Mouse (Mus musculus) neural tube, embryonic 12.5 days (tissue): ENCODE measurements at regions not wholly inside any gene's neighbourhood (a gene's known extent, or its start where the extent isn't known, plus 50 kb on each side); places are given as distances from the start of the nearest gene placed in this dataset.

Source experiments
- ATAC-seq: fragments of 200-750 bp; cut with Nextera tagmentation; 2 replicates; pipeline ENCODE4 v1.8.0; 2017; ENCODE audit warnings: low read depth, mild to moderate bottlenecking, moderate TSS enrichment, moderate library complexity; ENCODE audit not compliant: low FRiP score
- H3K27ac ChIP-seq: fragments of 300-500 bp; sonication (generic); 2 replicates; pipeline ENCODE4 v1.5.1; 2016
- H3K27me3 ChIP-seq: fragments of 300-500 bp; sonication (generic); replicated peaks from 2 replicates; pipeline ENCODE4 v1.6.1; 2016; ENCODE audit warnings: mild to moderate bottlenecking
- H3K36me3 ChIP-seq: fragments of 300-500 bp; sonication (generic); 2 replicates; pipeline ENCODE4 v1.6.1; 2016; ENCODE audit warnings: mild to moderate bottlenecking
- H3K4me1 ChIP-seq: fragments of 300-500 bp; sonication (generic); 2 replicates; pipeline ENCODE4 v1.6.1; 2016
- H3K4me2 ChIP-seq: fragments of 300-500 bp; sonication (generic); replicated peaks from 2 replicates; pipeline ENCODE4 v1.6.1; 2016; ENCODE audit warnings: mild to moderate bottlenecking
- H3K4me3 ChIP-seq: fragments of 300-500 bp; sonication (generic); 2 replicates; pipeline ENCODE4 v1.5.1; 2016
- H3K9ac ChIP-seq: fragments of 300-500 bp; sonication (generic); 2 replicates; pipeline ENCODE4 v1.6.1; 2016; ENCODE audit warnings: mild to moderate bottlenecking
- H3K9me3 ChIP-seq: fragments of 300-500 bp; sonication (generic); 2 replicates; pipeline ENCODE4 v1.6.1; 2016; ENCODE audit warnings: mild to moderate bottlenecking
- WGBS: fragments of 180-500 bp; shearing (Covaris S2); methylation state at CpG from one replicate; pipeline ENCODE4 v1.1.7; 2016; 5-methylcytosine and 5-hydroxymethylcytosine counted together

DNA sequence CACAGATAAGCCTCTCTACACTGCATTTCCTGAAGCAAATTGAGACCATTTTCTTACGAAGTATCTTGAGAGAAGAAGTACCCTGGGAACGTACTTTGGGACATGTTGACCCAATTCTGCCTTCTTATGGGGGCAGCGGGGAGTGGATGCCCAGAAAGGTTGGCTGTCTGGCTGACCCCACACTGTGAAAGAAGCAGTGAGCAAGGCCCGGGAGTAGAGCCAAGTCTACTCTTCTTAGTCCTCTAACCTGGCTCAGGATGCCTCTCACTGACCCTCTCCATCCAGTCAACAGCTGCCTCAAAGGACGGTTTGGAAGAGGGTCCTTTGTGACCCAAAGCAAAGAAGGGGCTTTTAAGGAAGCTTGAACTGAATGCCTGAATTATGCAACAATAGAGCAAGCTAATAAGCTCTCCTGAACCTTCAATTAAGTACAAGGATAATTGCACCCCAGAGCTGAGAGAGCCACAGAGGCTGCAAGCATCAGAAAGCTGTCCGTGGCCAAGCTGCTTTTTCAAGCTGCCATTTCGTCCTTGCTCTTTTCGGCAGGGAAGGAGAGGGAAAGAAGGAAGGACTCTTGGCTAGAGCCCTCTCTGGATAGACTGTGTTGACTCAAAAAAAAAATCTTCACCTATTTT lies 70.3 kb downstream of the Pctp start:
- H3K4me3 ChIP-seq = no peak overlapping the region
- 45% methylated on average over 8 of the region's 8 CpGs for WGBS
- no peak for ATAC-seq
- H3K9me3 ChIP-seq = no peaks in the 10 kb centered on the region
- H3K27ac ChIP-seq = no peak overlapping the region
- H3K27me3 ChIP-seq = no peaks in the 10 kb centered on the region
- no peak overlapping the region for H3K4me2 ChIP-seq
- H3K9ac ChIP-seq = no peak overlapping the region
- no peaks in the 10 kb centered on the region for H3K4me1 ChIP-seq
- no peaks in the 10 kb centered on the region for H3K36me3 ChIP-seq

DNA sequence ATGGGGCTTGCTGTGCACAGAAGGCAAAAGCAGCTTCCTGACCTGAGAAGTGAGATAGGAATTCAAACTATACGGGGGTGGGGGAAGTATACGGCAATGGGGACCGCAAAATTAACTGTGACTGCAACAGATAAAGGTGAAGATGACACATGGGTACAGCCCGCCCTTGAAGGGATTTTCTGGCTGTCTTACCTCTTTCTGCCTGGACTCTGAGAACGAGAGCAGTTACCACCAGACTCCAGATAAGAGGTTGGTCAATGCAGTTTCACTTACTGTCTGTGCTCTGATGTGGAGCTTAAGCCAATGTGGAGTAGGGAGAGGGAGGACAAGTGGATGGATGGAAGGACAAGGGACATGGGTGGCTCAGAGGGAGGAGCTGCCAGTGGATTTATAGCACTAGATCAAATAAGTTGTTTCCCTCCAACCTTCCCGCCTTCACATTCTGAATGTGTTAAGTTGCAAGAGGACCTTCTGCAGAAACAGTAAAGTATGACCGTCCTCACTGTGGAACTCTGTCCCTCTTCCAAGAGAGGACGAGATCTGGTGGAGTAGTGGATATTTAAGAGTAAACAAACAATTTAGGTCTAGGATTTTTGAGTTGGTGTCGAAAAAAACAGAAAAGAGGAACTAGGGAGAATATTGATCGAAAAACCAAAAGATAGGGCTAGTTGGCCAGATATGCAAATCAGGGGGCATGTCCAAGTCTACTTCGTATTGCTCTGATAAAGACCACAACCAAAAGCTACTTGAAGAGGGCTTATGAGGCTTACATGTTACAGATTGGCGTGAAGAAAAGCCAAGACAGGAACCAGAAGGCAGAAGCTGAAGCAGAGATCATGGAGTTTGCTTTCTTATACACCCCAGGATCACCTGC lies 73.3 kb downstream of the Pctp start:
- Histone ChIP-seq H3K4me2 (no peak overlapping the region), H3K36me3 (no peaks in the 10 kb centered on the region), H3K9me3 (no peaks in the 10 kb centered on the region), H3K4me1 (no peaks in the 10 kb centered on the region), H3K9ac (no peak overlapping the region), H3K4me3 (no peak overlapping the region), H3K27me3 (no peaks in the 10 kb centered on the region), H3K27ac (no peak overlapping the region)
- no peak for ATAC-seq
- 85% methylated on average over 12 of the region's 12 CpGs for WGBS

DNA sequence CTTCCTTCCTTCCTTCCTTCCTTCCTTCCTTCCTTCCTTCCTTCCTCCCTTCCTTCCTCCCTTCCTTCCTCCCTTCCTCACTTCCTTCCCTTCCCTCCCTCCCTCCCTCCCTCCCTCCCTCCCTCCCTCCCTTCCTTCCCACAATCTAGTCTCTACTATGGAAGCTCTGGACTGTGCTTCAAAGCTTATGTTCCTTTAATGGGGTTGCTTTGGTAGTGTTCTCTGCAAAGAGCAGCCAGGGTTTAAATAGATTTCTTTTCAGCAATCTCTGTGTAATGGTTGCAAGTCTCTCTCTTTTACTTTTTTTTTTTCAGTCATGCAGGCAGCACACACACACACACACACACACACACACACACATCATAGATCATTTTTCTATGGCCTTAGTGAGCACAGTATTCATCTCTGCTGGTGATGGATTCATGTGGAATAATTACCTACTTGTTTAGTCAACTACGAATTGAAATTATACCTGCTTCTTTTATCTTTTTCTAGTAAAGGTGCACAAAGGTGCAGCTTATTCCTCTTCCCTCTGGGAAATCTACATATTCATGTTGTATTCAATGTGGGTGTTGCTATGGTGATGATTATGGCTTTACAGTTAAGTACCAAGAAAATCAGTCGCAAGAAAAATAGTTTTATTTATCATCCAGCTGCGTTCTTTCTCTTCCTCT lies 75.1 kb downstream of the Pctp start:
- H3K27ac ChIP-seq = no peak overlapping the region
- H3K9me3 ChIP-seq = no peaks in the 10 kb centered on the region
- H3K27me3 ChIP-seq = no peaks in the 10 kb centered on the region
- H3K9ac ChIP-seq = no peak overlapping the region
- H3K36me3 ChIP-seq = no peaks in the 10 kb centered on the region
- no peaks in the 10 kb centered on the region for H3K4me1 ChIP-seq
- no peak overlapping the region for H3K4me2 ChIP-seq
- WGBS = 74% methylated on average over 3 of the region's 3 CpGs
- no peak overlapping the region for H3K4me3 ChIP-seq
- ATAC-seq = no peak

DNA sequence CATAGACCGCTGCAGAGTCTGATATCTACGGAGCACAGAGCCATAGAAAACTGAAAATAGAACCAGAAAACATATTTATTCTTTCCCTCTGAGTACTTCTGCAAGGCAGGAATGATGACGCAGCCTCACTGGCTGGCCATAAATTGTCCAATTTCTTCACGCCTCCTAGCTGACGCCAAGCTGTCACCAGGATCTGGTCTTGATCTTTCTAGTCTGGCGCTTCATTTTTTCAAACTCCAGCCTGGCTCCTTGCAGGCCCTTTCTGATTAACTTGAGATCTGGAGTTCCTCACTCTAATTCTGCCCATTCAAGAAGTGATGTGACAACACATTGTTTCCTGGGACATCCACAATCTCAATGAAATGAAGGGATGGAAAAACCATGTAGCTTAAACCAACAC lies 80.1 kb downstream of the Pctp start:
- no peak for ATAC-seq
- no peak overlapping the region for H3K27ac ChIP-seq
- H3K4me1 ChIP-seq = no peaks in the 10 kb centered on the region
- no peaks in the 10 kb centered on the region for H3K27me3 ChIP-seq
- no peak overlapping the region for H3K4me3 ChIP-seq
- H3K4me2 ChIP-seq = no peak overlapping the region
- no peaks in the 10 kb centered on the region for H3K9me3 ChIP-seq
- H3K9ac ChIP-seq = no peak overlapping the region
- H3K36me3 ChIP-seq = no peaks in the 10 kb centered on the region
- 72% methylated on average over 6 of the region's 6 CpGs for WGBS

DNA sequence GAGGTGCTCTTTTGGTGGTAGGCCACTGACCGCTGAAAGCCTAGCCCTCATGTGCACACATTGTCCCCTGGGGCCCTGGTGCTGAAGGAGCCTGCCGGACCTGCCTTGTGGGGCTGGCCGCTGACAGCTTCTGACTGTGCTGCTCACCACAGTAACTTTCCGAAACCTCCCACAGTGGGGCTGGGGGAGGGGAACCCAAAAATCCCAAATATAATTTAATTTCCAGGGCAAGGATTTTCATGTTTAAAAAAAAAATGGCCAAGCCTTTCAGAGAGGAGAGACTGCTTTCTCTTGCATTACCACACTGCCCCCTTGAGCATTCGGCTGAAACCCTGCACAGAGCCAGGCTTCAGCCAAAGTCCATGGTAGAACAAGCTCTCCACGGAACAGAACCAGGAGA lies 81.5 kb downstream of the Pctp start:
- H3K27me3 ChIP-seq = no peaks in the 10 kb centered on the region
- H3K4me1 ChIP-seq = no peaks in the 10 kb centered on the region
- 67% methylated on average over 6 of the region's 6 CpGs for WGBS

DNA sequence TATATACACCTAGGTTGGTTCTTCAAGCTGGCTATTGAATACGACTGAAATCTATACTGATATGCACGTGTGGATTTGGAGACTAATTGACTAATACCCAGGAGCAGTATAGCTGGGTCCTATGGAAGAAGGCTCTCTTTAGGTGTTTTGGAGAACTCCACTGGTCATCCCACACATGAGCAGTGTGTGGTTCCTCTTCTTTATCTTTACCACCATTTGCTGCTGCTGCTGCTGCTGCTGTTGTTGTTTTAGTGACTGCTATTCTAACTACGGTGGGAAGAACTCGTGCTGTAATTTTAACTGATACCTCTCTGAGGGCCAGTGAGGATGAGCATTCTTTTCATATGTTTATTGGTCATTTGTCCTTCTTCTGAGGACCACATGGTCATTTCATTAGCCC lies 86.9 kb downstream of the Pctp start:
- WGBS = 81% methylated on average over 4 of the region's 4 CpGs
- no peaks in the 10 kb centered on the region for H3K27me3 ChIP-seq
- no peak overlapping the region for H3K4me3 ChIP-seq
- no peak overlapping the region for H3K27ac ChIP-seq
- no peaks in the 10 kb centered on the region for H3K36me3 ChIP-seq
- H3K9ac ChIP-seq = no peak overlapping the region
- no peak overlapping the region for H3K4me2 ChIP-seq
- ATAC-seq = no peak
- no peaks in the 10 kb centered on the region for H3K9me3 ChIP-seq
- no peaks in the 10 kb centered on the region for H3K4me1 ChIP-seq

More for the DNA sequence above, 81.5 kb downstream of the Pctp start:
- Histone ChIP-seq H3K4me2 (no peak overlapping the region), H3K27ac (no peak overlapping the region), H3K9me3 (no peaks in the 10 kb centered on the region), H3K36me3 (no peaks in the 10 kb centered on the region), H3K4me3 (no peak overlapping the region), H3K9ac (no peak overlapping the region)
- no peak for ATAC-seq

DNA sequence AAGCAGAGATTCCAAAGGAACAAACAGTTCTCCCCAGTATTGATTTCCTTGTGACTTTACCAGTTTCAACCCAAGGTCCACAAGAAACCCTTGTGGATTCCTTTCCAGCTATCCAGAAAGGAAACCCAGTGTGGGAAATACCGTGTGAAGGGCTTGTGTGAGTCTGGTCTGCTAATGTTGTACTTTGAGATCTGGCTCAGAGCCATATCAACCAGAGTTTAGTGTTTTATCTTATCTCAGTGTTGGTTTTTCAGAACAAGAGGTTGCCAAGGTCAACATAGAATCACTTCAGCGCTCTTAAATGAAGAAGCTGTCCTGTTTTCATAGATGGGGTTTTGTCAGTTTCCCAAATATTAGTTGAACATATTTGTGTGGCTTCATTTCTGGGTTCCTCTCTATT lies 88.1 kb downstream of the Pctp start:
- H3K9me3 ChIP-seq = no peaks in the 10 kb centered on the region
- 81% methylated on average over 2 of the region's 2 CpGs for WGBS
- no peak for ATAC-seq

DNA sequence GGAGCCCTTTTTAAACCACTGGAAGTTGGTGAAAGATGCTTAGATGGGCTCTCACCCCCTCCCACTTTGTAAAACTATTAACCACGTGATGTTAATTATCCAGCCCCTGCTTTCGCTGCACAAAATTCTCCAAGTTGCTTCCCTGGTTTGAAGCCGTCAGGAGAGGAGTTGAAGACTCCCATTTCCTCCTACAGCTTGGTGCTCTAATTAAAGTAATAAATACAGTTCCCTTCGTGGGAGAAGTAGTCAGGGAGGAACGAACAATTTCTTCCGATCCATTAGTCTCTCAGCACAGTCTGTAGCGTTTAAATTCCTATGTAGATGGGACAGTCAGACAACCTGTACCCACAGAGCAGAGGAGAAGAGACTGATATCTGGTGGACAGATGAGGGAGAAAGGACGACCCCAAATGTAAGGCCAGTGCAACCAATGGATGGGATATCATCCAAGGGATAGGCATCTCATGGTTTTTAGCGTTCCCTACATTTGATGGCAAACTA lies 101.4 kb downstream of the Pctp start:
- H3K36me3 ChIP-seq = no peaks in the 10 kb centered on the region
- H3K4me2 ChIP-seq = no peak overlapping the region
- no peak overlapping the region for H3K27ac ChIP-seq
- H3K27me3 ChIP-seq = no peaks in the 10 kb centered on the region
- H3K4me1 ChIP-seq = no peaks in the 10 kb centered on the region
- H3K9ac ChIP-seq = no peak overlapping the region
- no peak for ATAC-seq
- no peak overlapping the region for H3K4me3 ChIP-seq
- no peaks in the 10 kb centered on the region for H3K9me3 ChIP-seq
- 70% methylated on average over 9 of the region's 9 CpGs for WGBS

More for the DNA sequence above, 88.1 kb downstream of the Pctp start:
- Histone ChIP-seq H3K27ac (no peak overlapping the region), H3K4me1 (no peaks in the 10 kb centered on the region), H3K27me3 (no peaks in the 10 kb centered on the region), H3K9ac (no peak overlapping the region), H3K36me3 (no peaks in the 10 kb centered on the region), H3K4me2 (no peak overlapping the region), H3K4me3 (no peak overlapping the region)

DNA sequence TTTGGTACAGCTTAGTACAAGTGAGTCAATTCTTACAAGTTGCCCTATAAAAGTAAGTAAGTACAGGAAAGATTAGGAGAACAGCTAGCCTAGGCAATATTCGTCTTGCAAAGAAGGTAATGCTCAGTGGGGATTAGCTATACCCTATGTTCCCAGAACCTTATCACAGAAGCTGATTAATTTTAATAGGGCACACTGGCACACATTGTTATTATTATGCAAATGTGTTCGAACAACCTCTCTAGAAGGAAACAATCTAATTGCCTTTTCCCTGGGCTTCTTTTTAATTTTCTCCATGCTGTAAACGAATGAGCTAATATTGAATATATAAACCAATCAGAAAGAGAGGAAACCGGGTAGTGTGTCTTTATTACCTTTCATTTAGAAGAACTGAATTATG lies 104.2 kb downstream of the Pctp start:
- H3K4me3 ChIP-seq = no peak overlapping the region
- H3K4me2 ChIP-seq = no peak overlapping the region
- WGBS = 60% methylated on average over 4 of the region's 4 CpGs
- no peaks in the 10 kb centered on the region for H3K4me1 ChIP-seq
- H3K36me3 ChIP-seq = no peaks in the 10 kb centered on the region
- H3K9ac ChIP-seq = no peak overlapping the region
- no peaks in the 10 kb centered on the region for H3K9me3 ChIP-seq
- no peak for ATAC-seq
- H3K27ac ChIP-seq = no peak overlapping the region
- no peaks in the 10 kb centered on the region for H3K27me3 ChIP-seq

DNA sequence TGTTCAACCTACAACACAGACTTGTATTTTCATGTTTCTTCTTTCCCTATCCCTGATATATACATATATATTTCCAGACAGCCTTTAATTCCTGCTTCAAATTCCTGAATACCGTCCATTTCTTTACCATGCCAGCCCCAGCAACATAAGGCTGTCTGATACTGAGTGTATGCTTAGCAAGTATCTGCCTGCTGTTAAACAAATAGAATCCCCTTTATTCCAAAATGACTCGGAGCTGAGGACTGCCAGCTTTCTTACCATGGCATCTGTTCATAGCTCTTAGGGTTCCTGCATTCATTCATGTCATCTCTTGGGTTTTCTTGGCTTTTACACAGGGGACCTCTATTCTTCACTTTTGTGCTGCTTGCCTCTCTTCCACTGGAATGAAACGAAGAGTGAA lies 105.8 kb downstream of the Pctp start:
- no peaks in the 10 kb centered on the region for H3K4me1 ChIP-seq
- no peak overlapping the region for H3K27ac ChIP-seq
- H3K9me3 ChIP-seq = no peaks in the 10 kb centered on the region
- H3K4me3 ChIP-seq = no peak overlapping the region
- no peaks in the 10 kb centered on the region for H3K36me3 ChIP-seq
- no peaks in the 10 kb centered on the region for H3K27me3 ChIP-seq
- ATAC-seq = no peak
- H3K9ac ChIP-seq = no peak overlapping the region
- WGBS = 69% methylated on average over 3 of the region's 3 CpGs
- no peak overlapping the region for H3K4me2 ChIP-seq

DNA sequence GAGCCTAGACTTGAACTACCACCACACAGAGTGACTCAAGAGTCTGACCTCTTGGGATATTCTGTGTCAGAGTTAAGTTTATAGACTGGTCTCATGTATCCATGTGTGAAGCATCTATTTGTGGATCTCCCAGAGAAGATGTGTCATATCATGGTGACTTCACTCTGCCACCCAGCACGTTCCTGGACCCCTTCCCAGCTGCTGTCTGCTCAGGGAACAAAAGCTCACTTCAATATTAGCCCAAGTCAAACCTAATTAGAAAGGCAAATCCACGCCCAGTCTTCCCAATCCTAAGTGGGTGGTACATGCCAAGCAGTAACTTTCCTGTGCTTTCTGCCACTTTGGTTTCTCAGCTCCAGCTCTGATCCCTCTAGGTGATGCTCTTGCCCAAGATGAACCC lies 94.1 kb upstream of the Ankfn1 start:
- H3K4me3 ChIP-seq = no peak overlapping the region
- H3K27me3 ChIP-seq = no peaks in the 10 kb centered on the region
- WGBS = 44% methylated on average over 2 of the region's 2 CpGs
- no peak overlapping the region for H3K4me2 ChIP-seq
- H3K9me3 ChIP-seq = no peaks in the 10 kb centered on the region
- no peak overlapping the region for H3K9ac ChIP-seq
- no peaks in the 10 kb centered on the region for H3K36me3 ChIP-seq
- ATAC-seq = no peak
- no peak overlapping the region for H3K27ac ChIP-seq
- no peaks in the 10 kb centered on the region for H3K4me1 ChIP-seq

DNA sequence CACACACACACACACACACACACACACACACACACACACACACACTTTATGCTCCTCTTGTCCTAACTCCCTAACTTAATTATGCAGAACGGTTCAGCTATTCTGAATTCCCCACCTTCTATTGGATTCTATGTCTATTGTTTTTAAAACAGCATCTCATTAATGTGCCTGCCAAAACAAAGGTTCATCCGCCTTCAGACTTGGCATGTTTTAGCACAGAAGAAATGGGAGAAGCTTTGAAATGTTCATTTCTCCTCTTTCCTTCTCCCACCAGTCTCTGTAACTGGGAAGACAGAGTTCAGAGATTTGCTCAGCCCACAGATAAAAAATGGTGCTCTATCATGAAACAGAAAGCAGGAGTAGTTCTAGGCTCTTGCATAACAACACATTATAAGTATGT lies 90.1 kb upstream of the Ankfn1 start:
- Histone ChIP-seq H3K27ac (no peak overlapping the region), H3K4me2 (no peak overlapping the region), H3K36me3 (no peaks in the 10 kb centered on the region), H3K9ac (no peak overlapping the region), H3K27me3 (no peaks in the 10 kb centered on the region), H3K9me3 (no peaks in the 10 kb centered on the region), H3K4me1 (no peaks in the 10 kb centered on the region), H3K4me3 (no peak overlapping the region)
- ATAC-seq = no peak
- WGBS = 77% methylated on average over 2 of the region's 2 CpGs
